Mouse (Mus musculus) brain, embryonic 14.5 days (tissue): ENCODE measurements at regions not wholly inside any gene's neighbourhood (a gene's known extent, or its start where the extent isn't known, plus 50 kb on each side); places are given as distances from the start of the nearest gene placed in this dataset.

ENCODE experiments used
- CTCF ChIP-seq: fragments of 200-500 bp; IDR thresholded peaks from 2 replicates; pipeline ENCODE4 v1.5.1; 2012; ENCODE audit warnings: inconsistent platforms, mild to moderate bottlenecking, moderate library complexity, borderline replicate concordance; ENCODE audit not compliant: insufficient read depth, insufficient read length; ENCODE audit errors: extremely low read depth
- POLR2A ChIP-seq: fragments of 200-500 bp; IDR thresholded peaks from 2 replicates; pipeline ENCODE4 v1.6.1; 2012; ENCODE audit warnings: mild to moderate bottlenecking, inconsistent platforms, borderline replicate concordance; ENCODE audit not compliant: poor library complexity, insufficient read depth, insufficient read length, severe bottlenecking; ENCODE audit errors: extremely low read depth

DNA sequence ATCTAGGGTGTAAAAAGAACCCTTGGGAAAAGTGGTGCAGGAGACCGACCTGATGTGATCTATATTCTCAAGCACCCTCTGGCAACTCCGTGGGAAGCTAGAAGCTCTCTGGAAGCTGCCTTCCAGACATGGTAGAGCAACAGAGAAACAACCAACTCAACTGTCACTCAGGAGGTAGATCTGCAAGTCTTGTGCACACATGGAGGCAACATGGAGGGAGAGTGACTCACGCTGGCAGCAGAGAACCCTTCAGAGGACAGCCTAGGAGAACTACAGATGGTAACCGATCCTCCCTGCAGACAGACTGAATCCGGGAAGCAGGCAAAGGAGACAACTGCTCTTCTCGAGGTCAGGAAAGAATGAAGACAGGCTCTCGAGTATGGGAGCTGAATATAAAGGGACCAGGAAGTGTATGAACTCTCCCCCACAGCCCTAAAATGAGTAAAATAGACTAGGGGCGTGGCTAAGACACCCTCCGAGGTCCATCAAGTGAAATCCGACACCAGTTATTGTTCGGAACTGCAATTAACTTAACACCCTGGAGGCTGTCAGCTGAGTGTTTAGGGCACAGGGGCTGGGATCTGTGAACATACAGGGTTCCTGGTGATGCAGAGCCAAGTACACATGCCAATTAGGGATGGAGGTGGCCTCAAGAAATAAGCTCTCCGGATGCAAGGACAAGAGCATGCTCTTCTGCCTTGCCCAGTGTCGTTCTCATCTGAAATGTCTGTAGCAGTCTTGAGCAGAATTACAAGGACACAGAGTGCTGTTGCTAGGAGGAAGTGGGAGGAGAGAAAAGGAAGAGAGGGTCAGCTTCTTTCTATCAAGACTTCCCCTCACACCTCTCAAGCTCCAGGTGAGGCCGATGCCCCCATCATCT lies 93.5 kb downstream of the Fam168b start:
- no peak for TF ChIP-seq CTCF
- no peak for TF ChIP-seq POLR2A
